Mouse (Mus musculus) embryonic facial prominence, embryonic 11.5 days (tissue): ENCODE data around the gene Frem3. TPM values are rescaled to one million over a fixed set of nuclear protein-coding genes. Genes with fewer than 3 reads are reported as not detected.

Source experiments
- ATAC-seq: fragments of 200-750 bp; cut with Nextera tagmentation; replicated peaks from 2 replicates; pipeline ENCODE4 v1.8.0; 2017; ENCODE audit warnings: low read depth; ENCODE audit not compliant: insufficient number of reproducible peaks, low FRiP score, low TSS enrichment
- DNase-seq: peaks from one replicate; pipeline ENCODE4 v3.0.0-alpha.2; 2015; ENCODE audit warnings: low spot score
- H3K27ac ChIP-seq: fragments of 300-500 bp; sonication (generic); replicated peaks from 2 replicates; pipeline ENCODE4 v1.5.1; 2014; ENCODE audit warnings: mild to moderate bottlenecking, low read depth, low read length, control low read depth
- H3K27me3 ChIP-seq: fragments of 300-500 bp; sonication (generic); 2 replicates; pipeline ENCODE4 v1.6.1; 2014; ENCODE audit warnings: mild to moderate bottlenecking, low read length, moderate library complexity, mixed read lengths; ENCODE audit not compliant: control insufficient read depth, insufficient read depth
- H3K36me3 ChIP-seq: fragments of 300-500 bp; sonication (generic); replicated peaks from 2 replicates; pipeline ENCODE4 v1.6.1; 2014; ENCODE audit warnings: low read depth, mild to moderate bottlenecking, low read length, moderate library complexity, mixed read lengths; ENCODE audit not compliant: control insufficient read depth, insufficient read depth
- H3K4me1 ChIP-seq: fragments of 300-500 bp; sonication (generic); 2 replicates; pipeline ENCODE4 v1.6.1; 2014; ENCODE audit warnings: low read length, mixed read lengths; ENCODE audit not compliant: control insufficient read depth, insufficient read depth
- H3K4me2 ChIP-seq: fragments of 300-500 bp; sonication (generic); 2 replicates; pipeline ENCODE4 v1.6.1; 2014; ENCODE audit warnings: low read depth, mild to moderate bottlenecking, control low read depth, low read length, moderate library complexity
- H3K4me3 ChIP-seq: fragments of 300-500 bp; sonication (generic); 2 replicates; pipeline ENCODE4 v1.5.1; 2014; ENCODE audit warnings: low read depth, low read length, control low read depth
- H3K9ac ChIP-seq: fragments of 300-500 bp; sonication (generic); replicated peaks from 2 replicates; pipeline ENCODE4 v1.6.1; 2014; ENCODE audit warnings: mild to moderate bottlenecking, control low read depth, low read length
- H3K9me3 ChIP-seq: fragments of 300-500 bp; sonication (generic); replicated peaks from 2 replicates; pipeline ENCODE4 v1.6.1; 2016; ENCODE audit warnings: mild to moderate bottlenecking, low read length, inconsistent platforms, mixed read lengths; ENCODE audit not compliant: control insufficient read depth
- WGBS: fragments of 180-500 bp; shearing (Covaris S2); extraction: QIAGEN DNeasy Blood & Tissue Kit; methylation state at CpG from one replicate; pipeline ENCODE4 v1.1.7; 2014; 5-methylcytosine and 5-hydroxymethylcytosine counted together
- polyA plus RNA-seq: library from polyadenylated mRNA; unstranded; fragments of >200 nt; fragmentation: Nextera tagmentation; extraction: Ambion mirVana; gene quantifications from 2 replicates; pipeline ENCODE4 v1.2.1, GENCODE M21; 2014

Gene Frem3
- polyA plus RNA-seq, 1 experiment from 2014 or later, result not detected

- WGBS, result 84% methylated on average over 4 of the region's 4 CpGs
These were observed 50.2 kb downstream of the Frem3 start for GRCm38 (mm10) chr8:80661055-80661454.

GRCm38 (mm10) chr8:80663476-80663875, 52.6 kb downstream of the Frem3 start:
- Histone ChIP-seq H3K9ac (no peak overlapping the region), H3K9me3 (no peaks in the 10 kb centered on the region), H3K4me1 (no peaks in the 10 kb centered on the region), H3K27ac (no peak overlapping the region), H3K27me3 (no peaks in the 10 kb centered on the region), H3K4me2 (no peak overlapping the region), H3K4me3 (no peak overlapping the region), H3K36me3 (no peaks in the 10 kb centered on the region)
- ATAC-seq (no peak), DNase-seq (no peak)
- 67% methylated on average over 3 of the region's 3 CpGs for WGBS

More at GRCm38 (mm10) chr8:80661055-80661454, 50.2 kb downstream of the Frem3 start:
- H3K4me2 ChIP-seq, result no peak overlapping the region
- no peaks in the 10 kb centered on the region for H3K36me3 ChIP-seq
- H3K9me3 ChIP-seq, result no peaks in the 10 kb centered on the region
- ATAC-seq, result no peak
- no peak overlapping the region for H3K27ac ChIP-seq
- H3K9ac ChIP-seq, result no peak overlapping the region
- no peak for DNase-seq
- H3K4me1 ChIP-seq, result no peaks in the 10 kb centered on the region
- H3K4me3 ChIP-seq, result no peak overlapping the region
- H3K27me3 ChIP-seq, result no peaks in the 10 kb centered on the region

GRCm38 (mm10) chr8:80669277-80669901, 58.5 kb downstream of the Frem3 start:
- H3K36me3 ChIP-seq, result no peaks in the 10 kb centered on the region
- H3K9me3 ChIP-seq, result no peaks in the 10 kb centered on the region
- no peak overlapping the region for H3K27ac ChIP-seq
- H3K27me3 ChIP-seq, result no peaks in the 10 kb centered on the region
- H3K4me2 ChIP-seq, result no peak overlapping the region
- WGBS, result 75% methylated on average over 17 of the region's 17 CpGs
- ATAC-seq, result no peak
- H3K4me3 ChIP-seq, result no peak overlapping the region
- DNase-seq, result no peak
- H3K9ac ChIP-seq, result no peak overlapping the region
- no peaks in the 10 kb centered on the region for H3K4me1 ChIP-seq

- Histone ChIP-seq H3K27me3 (no peaks in the 10 kb centered on the region), H3K4me1 (no peaks in the 10 kb centered on the region), H3K9me3 (no peaks in the 10 kb centered on the region), H3K4me3 (no peak overlapping the region), H3K27ac (no peak overlapping the region), H3K36me3 (no peaks in the 10 kb centered on the region), H3K4me2 (no peak overlapping the region), H3K9ac (no peak overlapping the region)
- DNase-seq, result no peak
- ATAC-seq, result no peak
- WGBS, result 81% methylated on average over 5 of the region's 5 CpGs
These were observed 71.7 kb downstream of the Frem3 start for GRCm38 (mm10) chr8:80682594-80682993.

- no peak overlapping the region for H3K27ac ChIP-seq
- H3K27me3 ChIP-seq, result no peaks in the 10 kb centered on the region
- H3K9ac ChIP-seq, result no peak overlapping the region
- no peaks in the 10 kb centered on the region for H3K36me3 ChIP-seq
- H3K4me2 ChIP-seq, result no peak overlapping the region
- H3K4me1 ChIP-seq, result no peaks in the 10 kb centered on the region
- no peak for ATAC-seq
- no peaks in the 10 kb centered on the region for H3K9me3 ChIP-seq
- 76% methylated on average over 5 of the region's 5 CpGs for WGBS
- H3K4me3 ChIP-seq, result no peak overlapping the region
- DNase-seq, result no peak
These were observed 73.0 kb downstream of the Frem3 start for GRCm38 (mm10) chr8:80683756-80684335.

GRCm38 (mm10) chr8:80688141-80688540, 77.3 kb downstream of the Frem3 start:
- H3K9ac ChIP-seq, result no peak overlapping the region
- no peak overlapping the region for H3K27ac ChIP-seq
- WGBS, result 46% methylated on average over 4 of the region's 4 CpGs
- DNase-seq, result peak; percentile 66
- H3K9me3 ChIP-seq, result no peaks in the 10 kb centered on the region
- ATAC-seq, result no peak; the same call in 1 of the 2 replicates
- no peaks in the 10 kb centered on the region for H3K4me1 ChIP-seq
- H3K4me3 ChIP-seq, result no peak overlapping the region
- no peaks in the 10 kb centered on the region for H3K27me3 ChIP-seq
- no peaks in the 10 kb centered on the region for H3K36me3 ChIP-seq
- H3K4me2 ChIP-seq, result no peak overlapping the region

- no peak overlapping the region for H3K4me2 ChIP-seq
- no peaks in the 10 kb centered on the region for H3K4me1 ChIP-seq
- H3K27ac ChIP-seq, result no peak overlapping the region
- peaks cover 15% of the 10 kb centered on the region for H3K36me3 ChIP-seq
- 84% methylated on average over 4 of the region's 4 CpGs for WGBS
- peak; percentile 36 for DNase-seq
- no peaks in the 10 kb centered on the region for H3K9me3 ChIP-seq
- no peak overlapping the region for H3K4me3 ChIP-seq
- no peak for ATAC-seq
- no peak overlapping the region for H3K9ac ChIP-seq
- H3K27me3 ChIP-seq, result no peaks in the 10 kb centered on the region
These were observed 100.0 kb downstream of the Frem3 start for GRCm38 (mm10) chr8:80710670-80711400.

- no peak overlapping the region for H3K27ac ChIP-seq
- WGBS, result 91% methylated on average over 1 of the region's 1 CpGs
- H3K27me3 ChIP-seq, result no peaks in the 10 kb centered on the region
- H3K4me1 ChIP-seq, result no peaks in the 10 kb centered on the region
- no peak overlapping the region for H3K4me3 ChIP-seq
- peaks cover 7% of the 10 kb centered on the region for H3K36me3 ChIP-seq
- H3K9me3 ChIP-seq, result no peaks in the 10 kb centered on the region
- DNase-seq (no peak), ATAC-seq (no peak)
- no peak overlapping the region for H3K9ac ChIP-seq
- H3K4me2 ChIP-seq, result no peak overlapping the region
These were observed 103.6 kb downstream of the Frem3 start for GRCm38 (mm10) chr8:80714461-80714860.
